Mouse (Mus musculus) gastrocnemius, adult 2 months (tissue): ENCODE measurements at regions not wholly inside any gene's neighbourhood (a gene's known extent, or its start where the extent isn't known, plus 50 kb on each side); places are given as distances from the start of the nearest gene placed in this dataset. TPM values are rescaled to one million over a fixed set of nuclear protein-coding genes. Genes with fewer than 3 reads are reported as not detected.

Source experiments
- DNase-seq: peaks from one replicate; pipeline ENCODE4 v3.0.0; 2022
- H3K27ac ChIP-seq: fragments of 200-600 bp; 2 replicates; pipeline ENCODE4 v1.8.1; 2022; ENCODE audit warnings: mild to moderate bottlenecking
- H3K4me3 ChIP-seq: fragments of 200-600 bp; 2 replicates; pipeline ENCODE4 v1.8.1; 2022; ENCODE audit warnings: mild to moderate bottlenecking, moderate library complexity
- CTCF ChIP-seq: fragments of 200-600 bp; IDR thresholded peaks from 2 replicates; pipeline ENCODE4 v1.8.1; 2022; ENCODE audit warnings: antibody characterized with exemption, mild to moderate bottlenecking, moderate library complexity
- intact Hi-C: fragments of 180-260 bp; cut with DNase I; formaldehyde crosslinking; loops from one replicate; pipeline ENCODE4 v1.15.1; 2025
- microRNA-seq: library from miRNA; unstranded; fragments of <30 nt; microRNA quantifications from one replicate; pipeline ENCODE4 v1.2.0, GENCODE M21; 2021

GRCm38 (mm10) chr4:87294538-87294937, 64.3 kb upstream of the Slc24a2 start:
- no peak for TF ChIP-seq CTCF

More at GRCm38 (mm10) chr4:87294538-87294937, 64.3 kb upstream of the Slc24a2 start:
- Histone ChIP-seq H3K4me3 (no peak overlapping the region), H3K27ac (no peak overlapping the region)
- intact Hi-C loops, result no loop called here
- DNase-seq, result no peak

Small RNA genes in the stretch of these regions (microRNA-seq; reads per million reads assigned to microRNA genes)
- not detected for gene Gm23154
